Mouse (Mus musculus) ovary, postnatal 14 days (tissue): ENCODE measurements around the gene Scel.

ENCODE experiments used
- DNase-seq: peaks from one replicate; pipeline ENCODE4 v3.0.0; 2022; ENCODE audit warnings: low spot score

The Scel gene

DNA sequence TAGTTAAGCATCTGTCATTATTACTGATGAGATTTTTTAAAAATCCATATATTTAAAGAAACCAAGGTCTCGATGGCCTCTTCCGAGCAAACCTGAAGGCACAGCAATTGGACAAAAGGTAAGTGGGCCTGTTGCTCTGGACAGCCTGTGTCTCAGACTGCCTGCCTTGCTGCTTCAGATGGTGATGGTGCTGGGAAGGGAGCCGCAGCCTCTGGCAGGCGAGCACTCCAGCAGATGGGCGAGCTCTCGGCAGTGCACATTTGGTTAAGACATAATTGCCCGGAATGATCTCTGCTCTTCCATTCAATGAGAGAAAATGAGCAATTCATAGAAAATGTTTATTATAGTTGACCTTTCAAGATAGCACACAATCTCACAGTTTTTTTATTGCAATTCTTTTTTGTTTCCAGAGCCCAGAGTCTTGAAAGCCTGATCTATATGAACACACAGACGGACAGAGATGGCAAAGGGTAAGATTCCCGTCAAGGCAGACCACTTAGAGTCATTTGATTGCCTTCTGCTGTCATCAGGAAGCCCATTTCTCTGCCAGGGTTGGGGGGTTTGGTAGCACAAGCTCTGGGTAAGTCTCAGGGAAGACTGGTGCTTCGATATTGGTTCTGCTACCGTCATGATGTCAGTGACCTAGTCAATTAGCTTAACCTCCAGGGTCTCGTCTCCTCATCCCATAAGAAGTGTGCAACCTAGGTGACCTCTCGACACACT, 58.6 kb downstream of the Scel start:
- no peak for DNase-seq

DNA sequence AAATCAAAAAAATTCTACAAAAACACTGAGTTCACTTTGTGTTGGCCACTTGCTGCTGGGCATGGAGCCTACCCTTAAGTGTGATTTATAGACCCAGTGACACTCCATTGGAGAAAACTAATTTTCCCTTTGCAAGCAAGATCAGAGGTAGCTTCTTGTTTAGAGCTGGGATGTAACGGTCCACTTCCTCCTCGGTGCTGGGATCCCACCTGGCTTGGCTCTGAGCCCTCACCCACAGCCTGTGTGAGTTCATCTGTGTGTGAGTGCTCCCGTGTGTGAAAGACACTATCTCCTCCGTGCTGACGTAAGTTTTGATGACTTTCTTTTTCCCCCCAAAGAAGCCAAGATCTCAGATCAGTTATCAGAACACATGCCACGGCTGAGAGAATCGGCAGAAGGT, 62.7 kb downstream of the Scel start:
- DNase-seq, result no peak

DNA sequence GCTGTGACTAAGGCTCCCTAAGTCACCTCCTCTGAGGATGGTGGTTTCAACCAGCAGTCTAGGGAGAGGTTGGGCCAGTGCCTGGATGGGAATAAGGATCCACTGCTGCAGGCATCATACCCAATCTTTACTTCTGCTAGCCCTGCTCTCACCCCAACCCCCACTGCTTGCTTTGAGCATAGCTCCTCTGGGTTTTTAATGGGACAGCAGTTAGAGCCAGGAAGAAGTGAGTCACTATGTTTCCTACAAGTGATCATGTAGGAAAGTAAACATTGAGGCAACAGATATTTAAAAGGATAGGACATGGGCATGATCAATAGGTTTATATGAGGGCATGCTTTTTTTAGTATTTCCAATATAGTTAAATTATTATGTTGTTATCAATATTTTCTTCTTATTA, 63.9 kb downstream of the Scel start:
- no peak for DNase-seq

- no peak for DNase-seq
These were observed 73.5 kb downstream of the Scel start for GRCm38 (mm10) chr14:103586662-103587061.

DNA sequence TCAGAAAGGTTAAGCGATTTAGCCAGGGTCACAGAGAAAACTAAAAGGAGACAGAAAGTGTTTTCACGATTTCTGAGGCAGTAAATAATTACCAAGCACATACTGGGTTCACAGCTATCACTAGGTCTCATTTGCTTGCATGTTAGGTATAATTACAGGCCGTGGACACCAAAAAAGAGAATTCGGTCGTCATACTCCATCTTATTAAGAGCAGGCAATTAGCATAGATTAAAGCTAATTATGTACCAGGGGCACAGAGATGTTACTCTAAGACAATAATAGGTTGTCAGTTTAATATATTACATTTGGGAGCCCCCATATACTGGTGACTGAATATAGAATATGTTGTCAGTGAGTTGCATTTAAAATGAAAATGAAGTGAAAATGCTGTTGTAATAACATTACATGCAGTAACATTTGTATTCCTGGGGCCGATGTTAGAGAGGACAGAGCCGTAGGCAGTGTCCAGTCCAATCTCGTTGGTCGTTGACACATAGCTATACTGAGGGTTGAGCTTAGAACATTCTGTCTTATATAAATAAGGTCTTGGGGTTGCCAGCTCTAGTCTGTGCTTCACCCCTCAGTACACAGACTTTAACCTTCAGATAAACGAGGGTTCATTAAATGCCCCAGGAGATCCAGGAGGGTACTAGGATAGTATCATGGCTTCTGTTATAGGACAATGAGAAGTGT, 74.2 kb downstream of the Scel start:
- no peak for DNase-seq

GRCm38 (mm10) chr14:103589819-103590218, 76.7 kb downstream of the Scel start:
- no peak for DNase-seq

DNA sequence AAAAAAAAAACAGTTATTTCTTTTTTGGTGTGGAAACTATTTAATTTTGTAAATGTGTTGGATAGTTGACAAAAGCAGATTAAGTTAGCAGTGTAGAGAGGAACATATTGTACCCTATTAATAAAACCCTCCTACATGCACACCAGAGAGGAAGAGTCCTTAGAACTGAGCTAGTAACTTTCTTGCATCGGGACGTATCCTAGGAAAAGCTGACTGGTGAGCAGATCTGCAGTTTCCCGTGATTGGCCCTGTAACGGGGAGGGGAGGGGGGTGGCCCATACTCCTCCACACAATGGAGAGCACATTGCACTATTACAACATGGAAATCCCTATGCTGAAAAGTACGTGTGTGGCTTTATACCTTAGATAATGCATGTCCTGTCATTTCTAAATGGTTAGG, 82.7 kb downstream of the Scel start:
- no peak for DNase-seq

DNA sequence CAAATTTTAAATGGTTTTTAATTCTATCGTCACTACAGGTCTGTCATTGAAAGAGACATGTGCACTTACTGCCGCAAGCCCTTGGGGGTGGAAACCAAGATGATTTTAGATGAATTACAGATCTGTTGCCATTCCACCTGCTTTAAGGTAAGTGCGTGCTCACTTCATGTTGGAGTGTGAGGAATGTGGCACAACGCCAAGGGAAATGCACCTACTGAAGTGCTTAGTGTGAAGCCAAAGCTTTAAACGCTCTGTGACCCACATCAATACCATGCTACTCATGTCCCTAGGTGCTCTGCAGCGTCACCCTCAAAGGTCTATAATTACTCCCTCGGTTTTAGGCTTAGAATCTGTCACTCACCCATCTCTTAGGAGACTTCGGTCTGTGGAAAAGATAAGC, 94.9 kb downstream of the Scel start:
- no peak for DNase-seq

DNA sequence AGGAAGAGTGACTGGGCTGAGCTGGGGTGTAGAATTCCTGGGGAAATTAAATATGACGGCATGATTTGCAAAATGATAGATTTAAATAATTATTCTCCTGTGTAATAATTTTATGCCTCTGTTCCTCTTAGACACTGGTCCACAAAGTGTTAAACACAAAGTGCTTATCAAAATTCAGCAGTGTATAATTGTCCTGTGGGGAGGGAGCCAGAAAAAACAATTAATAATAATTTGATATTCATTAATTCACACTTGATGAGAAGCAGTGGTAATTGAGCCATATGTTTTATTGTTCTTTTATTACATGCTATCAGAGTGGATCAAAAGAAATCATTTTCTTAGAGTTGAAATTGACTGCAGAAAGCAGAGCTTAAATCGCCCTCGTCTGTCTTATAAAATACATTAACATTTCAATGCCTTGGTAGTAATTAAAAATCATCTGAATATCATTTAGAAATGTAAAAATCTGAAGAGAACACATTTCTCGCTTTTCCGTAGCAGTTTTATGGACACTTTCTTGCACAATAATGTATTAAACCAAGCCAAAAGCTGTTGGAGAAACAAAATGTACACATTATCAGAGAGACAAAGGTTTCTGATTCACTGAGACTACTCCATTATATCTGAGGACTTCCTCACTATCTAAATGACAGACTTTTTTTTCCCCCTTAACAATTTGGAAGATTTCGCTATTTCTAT, 100.6 kb downstream of the Scel start:
- no peak for DNase-seq

- DNase-seq, result no peak
These were observed 101.1 kb downstream of the Scel start for GRCm38 (mm10) chr14:103614272-103614587.

DNA sequence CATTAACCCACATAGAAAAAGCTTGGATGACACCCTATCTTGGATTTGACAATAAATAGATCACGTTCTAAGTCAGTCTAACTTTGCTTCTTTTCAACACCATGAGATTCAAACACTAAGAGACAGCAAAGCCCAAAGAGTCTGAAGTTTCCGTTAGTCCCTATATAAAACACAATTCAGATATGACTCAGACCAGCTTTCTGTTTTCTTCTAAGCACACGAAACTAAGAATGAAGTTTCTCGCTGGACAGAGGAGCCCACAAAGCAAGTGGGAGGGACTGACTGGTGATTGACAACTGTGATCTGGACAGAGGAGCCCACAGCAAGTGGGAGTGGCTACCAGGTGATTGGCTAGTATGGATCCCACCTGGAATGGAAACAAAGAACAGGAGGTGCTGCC, 106.6 kb downstream of the Scel start:
- DNase-seq, result no peak

DNA sequence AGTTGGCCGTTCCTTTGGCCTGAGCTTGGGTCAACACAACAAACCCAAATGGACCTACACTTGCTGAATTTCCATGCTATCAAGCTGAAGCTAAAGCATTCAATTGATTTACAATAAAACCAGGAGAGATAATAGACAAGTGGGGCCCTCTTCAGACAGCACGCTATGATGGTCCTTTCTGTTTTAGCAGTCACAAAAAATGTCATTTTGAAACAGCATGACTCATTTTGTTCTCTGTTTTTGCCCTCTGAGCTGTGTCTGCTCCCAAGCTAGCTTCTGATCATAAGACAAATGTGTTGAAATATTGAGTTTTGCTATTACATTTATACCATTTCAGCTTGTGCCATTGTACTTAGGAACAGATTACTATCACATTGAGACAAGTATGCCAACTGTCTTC, 108.1 kb downstream of the Scel start:
- no peak for DNase-seq

DNA sequence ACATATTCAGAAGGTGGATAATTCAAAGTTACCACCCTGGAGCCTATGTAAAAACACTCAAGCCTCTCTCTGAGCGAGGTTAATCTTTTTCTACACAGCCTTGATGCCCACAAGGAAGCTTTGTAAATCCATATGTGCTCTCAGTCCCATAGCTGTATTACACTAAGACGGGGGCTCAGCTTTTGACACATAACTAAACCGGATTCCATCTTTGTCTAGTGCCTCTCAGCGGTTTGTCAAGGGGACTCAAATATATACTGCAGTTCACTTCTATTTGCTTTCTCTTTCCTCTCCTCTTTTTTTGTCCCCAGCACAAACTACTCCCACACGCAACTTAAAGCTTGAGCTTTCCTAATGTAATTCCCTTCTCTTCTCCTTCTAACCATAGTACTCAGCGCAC, 113.0 kb downstream of the Scel start:
- DNase-seq, result no peak

- DNase-seq, result no peak
These were observed 116.7 kb downstream of the Scel start for GRCm38 (mm10) chr14:103629639-103630364.

- DNase-seq, result no peak
These were observed 117.4 kb downstream of the Scel start for GRCm38 (mm10) chr14:103630545-103630944.

GRCm38 (mm10) chr14:103643933-103644332, 130.8 kb downstream of the Scel start:
- no peak for DNase-seq

DNA sequence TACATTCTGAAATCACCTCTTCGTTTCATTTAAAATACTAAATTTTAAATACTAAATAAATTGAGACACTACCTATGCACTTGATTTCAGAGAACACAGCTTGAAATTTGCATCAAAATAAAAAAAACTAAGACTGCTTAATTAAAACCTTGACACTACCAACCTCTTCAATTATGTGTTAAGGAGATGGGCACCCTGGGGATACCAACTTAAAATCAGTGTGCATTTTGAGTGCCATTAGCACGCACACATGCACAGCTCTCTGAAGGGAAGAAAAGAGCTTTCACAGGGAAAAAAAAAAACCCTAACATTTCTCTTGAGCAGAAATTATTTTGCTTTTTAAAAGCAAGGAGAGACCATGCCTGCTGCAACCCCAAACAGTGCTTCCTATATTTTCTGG, 134.8 kb downstream of the Scel start:
- DNase-seq, result no peak

DNA sequence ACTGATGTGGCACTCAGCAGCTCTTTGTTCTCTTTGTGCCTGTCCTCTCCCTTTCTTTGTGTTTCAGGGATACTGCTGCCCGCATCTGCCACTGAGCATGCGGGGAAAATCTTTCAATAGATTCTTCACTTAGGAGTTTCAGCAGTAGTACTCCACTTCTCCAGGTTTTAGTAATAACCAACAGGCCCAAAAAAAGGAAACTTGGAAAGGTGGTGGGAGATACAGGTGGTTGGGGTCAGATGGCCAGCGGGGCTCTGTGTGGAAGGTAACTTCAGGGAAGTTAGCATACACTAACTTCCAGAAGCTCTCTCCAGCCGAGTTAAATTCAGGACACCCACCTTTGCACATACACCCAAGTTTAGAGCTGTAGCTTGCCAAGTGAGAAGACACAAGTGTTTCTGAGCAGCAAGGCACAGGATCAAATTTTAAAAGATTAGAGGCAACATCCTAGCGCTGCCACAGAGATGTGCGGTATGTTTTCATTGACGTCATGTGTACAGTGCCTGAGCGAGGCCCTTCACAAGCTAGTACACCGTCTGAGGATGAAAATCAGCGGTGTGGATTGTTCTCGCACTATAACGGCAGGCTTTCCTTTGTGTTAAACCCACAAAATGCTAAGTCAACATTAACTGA, 135.6 kb downstream of the Scel start:
- DNase-seq, result no peak

DNA sequence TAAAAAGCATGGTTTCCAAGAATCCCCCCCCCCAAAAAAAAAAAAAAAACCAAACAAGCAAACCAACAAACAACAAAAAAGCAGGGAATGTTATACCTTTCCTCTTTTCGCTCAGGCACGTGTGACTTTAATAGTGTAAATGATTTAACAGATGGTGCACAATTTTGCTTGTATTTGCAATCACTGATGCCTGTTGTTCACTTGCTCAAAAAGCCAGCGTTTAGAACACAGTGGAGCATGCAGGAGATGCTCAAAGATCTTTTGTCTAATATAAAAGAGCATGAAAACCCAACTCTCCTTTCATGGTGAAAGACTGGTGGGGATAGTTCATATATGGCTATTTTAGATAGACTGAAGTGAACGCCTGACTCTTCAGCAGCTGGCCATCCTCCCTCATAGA, 136.2 kb downstream of the Scel start:
- no peak for DNase-seq

GRCm38 (mm10) chr14:103649896-103650334, 136.8 kb downstream of the Scel start, which contains the start of gene Slain1:
Slain1 (plus strand) TSS chr14:103650228.
- DNase-seq, result peak; percentile 66

- peak; percentile 30 for DNase-seq
These were observed 137.4 kb downstream of the Scel start for GRCm38 (mm10) chr14:103650413-103651101.

DNA sequence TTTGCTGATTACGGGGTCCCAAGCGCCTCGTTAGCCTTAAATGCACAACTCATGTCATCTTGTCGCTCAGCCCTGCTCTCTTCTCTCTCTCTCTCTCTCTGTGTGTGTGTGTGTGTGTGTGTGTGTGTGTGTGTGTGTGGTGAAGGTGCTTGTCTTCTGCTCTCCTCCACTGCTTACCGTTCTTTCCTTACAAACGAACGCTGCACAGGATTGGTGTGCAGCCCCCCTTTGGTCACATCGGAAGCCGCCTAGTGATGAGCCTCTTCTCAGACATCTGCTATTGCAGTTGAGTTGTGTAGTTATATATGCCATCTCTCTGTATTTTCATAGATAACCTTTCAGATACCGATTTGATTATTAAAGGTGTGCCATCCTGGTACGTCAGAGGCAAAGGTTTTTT, 138.0 kb downstream of the Scel start:
- DNase-seq, result no peak
